Mouse (Mus musculus): Measurements from ENCODE around the gene Vav3. TPM values are rescaled to one million over a fixed set of nuclear protein-coding genes. Genes with fewer than 3 reads are reported as not detected.

Vav3 gene
- total and polyA plus RNA-seq, 2 experiments from 2014 or later, result 9.2 to 11.6 TPM

- ATAC-seq (ENCODE audit: low FRiP score), result no peak
- Histone ChIP-seq H3K4me1 (ENCODE audit: insufficient read depth, low read length) (no peaks in the 10 kb centered on the region), H3K4me2 (ENCODE audit: low read depth, low read length, poor library complexity, severe bottlenecking) (no peak overlapping the region), H3K4me3 (ENCODE audit: low read depth, low read length) (no peak overlapping the region), H3K9ac (replicated peaks; ENCODE audit: low read length, poor library complexity, severe bottlenecking) (no peak overlapping the region), H3K36me3 (ENCODE audit: insufficient read depth, low read length) (no peaks in the 10 kb centered on the region), H3K27me3 (ENCODE audit: insufficient read depth, low read length) (no peaks in the 10 kb centered on the region), H3K9me3 (ENCODE audit: low read length) (no peaks in the 10 kb centered on the region), H3K27ac (ENCODE audit: low read depth, low read length) (no peak overlapping the region)
- no peak for DNase-seq (ENCODE audit: low spot score)
- 90% methylated on average over 4 of the region's 4 CpGs for WGBS
- TF ChIP-seq CTCF (IDR thresholded peaks at IDR 0.05), result no peak
Observed at GRCm38 (mm10) chr3:109654386-109654785, 313.9 kb downstream of the Vav3 start.

GRCm38 (mm10) chr3:109671716-109672115, 331.3 kb downstream of the Vav3 start:
- H3K36me3 ChIP-seq (ENCODE audit: insufficient read depth, low read length), result no peaks in the 10 kb centered on the region
- H3K4me1 ChIP-seq (ENCODE audit: insufficient read depth, low read length), result no peaks in the 10 kb centered on the region
- no peak for TF ChIP-seq CTCF (IDR thresholded peaks at IDR 0.05)
- no peak overlapping the region for H3K4me3 ChIP-seq (ENCODE audit: low read depth, low read length)
- no peaks in the 10 kb centered on the region for H3K27me3 ChIP-seq (ENCODE audit: insufficient read depth, low read length)
- no peak for ATAC-seq (ENCODE audit: low FRiP score)
- no peak overlapping the region for H3K9ac ChIP-seq (replicated peaks; ENCODE audit: low read length, poor library complexity, severe bottlenecking)
- H3K4me2 ChIP-seq (ENCODE audit: low read depth, low read length, poor library complexity, severe bottlenecking), result no peak overlapping the region
- no peak overlapping the region for H3K27ac ChIP-seq (ENCODE audit: low read depth, low read length)
- H3K9me3 ChIP-seq (ENCODE audit: low read length), result no peaks in the 10 kb centered on the region
- 91% methylated on average over 4 of the region's 4 CpGs for WGBS
- DNase-seq (ENCODE audit: low spot score), result no peak

- Histone ChIP-seq H3K4me2 (ENCODE audit: low read depth, low read length, poor library complexity, severe bottlenecking) (no peak overlapping the region), H3K27ac (ENCODE audit: low read depth, low read length) (no peak overlapping the region), H3K36me3 (ENCODE audit: insufficient read depth, low read length) (no peaks in the 10 kb centered on the region), H3K9ac (replicated peaks; ENCODE audit: low read length, poor library complexity, severe bottlenecking) (no peak overlapping the region), H3K27me3 (ENCODE audit: insufficient read depth, low read length) (no peaks in the 10 kb centered on the region), H3K4me3 (ENCODE audit: low read depth, low read length) (no peak overlapping the region), H3K4me1 (ENCODE audit: insufficient read depth, low read length) (no peaks in the 10 kb centered on the region), H3K9me3 (ENCODE audit: low read length) (no peaks in the 10 kb centered on the region)
- 87% methylated on average over 1 of the region's 1 CpGs for WGBS
- no peak for DNase-seq (ENCODE audit: low spot score)
- ATAC-seq (ENCODE audit: low FRiP score), result no peak
- TF ChIP-seq CTCF (IDR thresholded peaks at IDR 0.05), result no peak
Observed at GRCm38 (mm10) chr3:109672925-109673324, 332.5 kb downstream of the Vav3 start.

- H3K4me2 ChIP-seq (ENCODE audit: low read depth, low read length, poor library complexity, severe bottlenecking), result no peak overlapping the region
- DNase-seq (ENCODE audit: low spot score) (no peak), ATAC-seq (ENCODE audit: low FRiP score) (no peak)
- no peak overlapping the region for H3K9ac ChIP-seq (replicated peaks; ENCODE audit: low read length, poor library complexity, severe bottlenecking)
- 78% methylated on average over 2 of the region's 2 CpGs for WGBS
- no peaks in the 10 kb centered on the region for H3K27me3 ChIP-seq (ENCODE audit: insufficient read depth, low read length)
- no peak for TF ChIP-seq CTCF (IDR thresholded peaks at IDR 0.05)
- H3K9me3 ChIP-seq (ENCODE audit: low read length), result no peaks in the 10 kb centered on the region
- H3K27ac ChIP-seq (ENCODE audit: low read depth, low read length), result no peak overlapping the region
- H3K4me3 ChIP-seq (ENCODE audit: low read depth, low read length), result no peak overlapping the region
- H3K36me3 ChIP-seq (ENCODE audit: insufficient read depth, low read length), result no peaks in the 10 kb centered on the region
- H3K4me1 ChIP-seq (ENCODE audit: insufficient read depth, low read length), result no peaks in the 10 kb centered on the region
Observed at GRCm38 (mm10) chr3:109680281-109680680, 339.8 kb downstream of the Vav3 start.

- DNase-seq (ENCODE audit: low spot score) (no peak), ATAC-seq (ENCODE audit: low FRiP score) (no peak)
- Histone ChIP-seq H3K27ac (ENCODE audit: low read depth, low read length) (no peak overlapping the region), H3K4me1 (ENCODE audit: insufficient read depth, low read length) (no peaks in the 10 kb centered on the region), H3K4me2 (ENCODE audit: low read depth, low read length, poor library complexity, severe bottlenecking) (no peak overlapping the region), H3K9ac (replicated peaks; ENCODE audit: low read length, poor library complexity, severe bottlenecking) (no peak overlapping the region), H3K36me3 (ENCODE audit: insufficient read depth, low read length) (no peaks in the 10 kb centered on the region), H3K27me3 (ENCODE audit: insufficient read depth, low read length) (no peaks in the 10 kb centered on the region), H3K9me3 (ENCODE audit: low read length) (no peaks in the 10 kb centered on the region), H3K4me3 (ENCODE audit: low read depth, low read length) (no peak overlapping the region)
- no peak for TF ChIP-seq CTCF (IDR thresholded peaks at IDR 0.05)
- WGBS, result 84% methylated on average over 5 of the region's 5 CpGs
Observed at GRCm38 (mm10) chr3:109681863-109682262, 341.4 kb downstream of the Vav3 start.

- H3K27ac ChIP-seq (ENCODE audit: low read depth, low read length), result no peak overlapping the region
- DNase-seq (ENCODE audit: low spot score), result no peak
Observed at GRCm38 (mm10) chr3:109683608-109684295, 343.3 kb downstream of the Vav3 start.

More at GRCm38 (mm10) chr3:109683608-109684295, 343.3 kb downstream of the Vav3 start:
- Histone ChIP-seq H3K4me3 (ENCODE audit: low read depth, low read length) (no peak overlapping the region), H3K36me3 (ENCODE audit: insufficient read depth, low read length) (no peaks in the 10 kb centered on the region), H3K27me3 (ENCODE audit: insufficient read depth, low read length) (no peaks in the 10 kb centered on the region), H3K4me2 (ENCODE audit: low read depth, low read length, poor library complexity, severe bottlenecking) (no peak overlapping the region), H3K9me3 (ENCODE audit: low read length) (no peaks in the 10 kb centered on the region), H3K9ac (replicated peaks; ENCODE audit: low read length, poor library complexity, severe bottlenecking) (no peak overlapping the region), H3K4me1 (ENCODE audit: insufficient read depth, low read length) (no peaks in the 10 kb centered on the region)
- 73% methylated on average over 5 of the region's 5 CpGs for WGBS
- no peak for ATAC-seq (ENCODE audit: low FRiP score)
- no peak for TF ChIP-seq CTCF (IDR thresholded peaks at IDR 0.05)

Data from midbrain, postnatal 0 days (tissue).